Mouse (Mus musculus) liver, postnatal 0 days (tissue): ENCODE data around the gene Pepd. TPM values are rescaled to one million over a fixed set of nuclear protein-coding genes. Genes with fewer than 3 reads are reported as not detected.

Source experiments
- ATAC-seq: fragments of 200-750 bp; cut with Nextera tagmentation; 2 replicates; pipeline ENCODE4 v1.8.0; 2017; ENCODE audit warnings: mild to moderate bottlenecking, moderate library complexity
- DNase-seq: peaks from one replicate; pipeline ENCODE4 v3.0.0-alpha.2; 2016
- H3K27ac ChIP-seq: fragments of 300-500 bp; sonication (generic); 2 replicates; pipeline ENCODE4 v1.5.1; 2014; ENCODE audit warnings: antibody characterized with exemption, moderate library complexity, mild to moderate bottlenecking, low read depth
- H3K27me3 ChIP-seq: fragments of 300-500 bp; sonication (generic); 2 replicates; pipeline ENCODE4 v1.6.1; 2014; ENCODE audit warnings: low read length, control low read depth, mixed read lengths; ENCODE audit not compliant: insufficient read depth
- H3K36me3 ChIP-seq: fragments of 300-500 bp; sonication (generic); replicated peaks from 2 replicates; pipeline ENCODE4 v1.6.1; 2014; ENCODE audit warnings: mild to moderate bottlenecking, control low read depth, low read length, moderate library complexity, mixed read lengths; ENCODE audit not compliant: insufficient read depth
- H3K4me1 ChIP-seq: fragments of 300-500 bp; sonication (generic); 2 replicates; pipeline ENCODE4 v1.6.1; 2014; ENCODE audit warnings: antibody characterized with exemption, mild to moderate bottlenecking, control low read depth; ENCODE audit not compliant: insufficient read depth
- H3K4me2 ChIP-seq: fragments of 300-500 bp; sonication (generic); 2 replicates; pipeline ENCODE4 v1.6.1; 2014; ENCODE audit warnings: low read depth, mild to moderate bottlenecking, low read length, moderate library complexity, mixed read lengths
- H3K4me3 ChIP-seq: fragments of 300-500 bp; sonication (generic); 2 replicates; pipeline ENCODE4 v1.5.1; 2014; ENCODE audit warnings: low read depth, low read length
- H3K9ac ChIP-seq: fragments of 300-500 bp; sonication (generic); replicated peaks from 2 replicates; pipeline ENCODE4 v1.6.1; 2014; ENCODE audit warnings: mild to moderate bottlenecking, moderate library complexity
- H3K9me3 ChIP-seq: fragments of 300-500 bp; sonication (generic); 2 replicates; pipeline ENCODE4 v1.6.1; 2016; ENCODE audit warnings: mild to moderate bottlenecking, control low read depth, low read length, mixed read lengths
- CTCF ChIP-seq: sonication (generic); IDR thresholded peaks from 2 replicates; pipeline ENCODE4 v1.5.1; 2016; ENCODE audit warnings: antibody characterized with exemption, low read depth
- EP300 ChIP-seq: IDR thresholded peaks from 2 replicates; pipeline ENCODE4 v1.6.1; 2016; ENCODE audit warnings: antibody characterized with exemption, low read depth, mild to moderate bottlenecking
- WGBS: fragments of 180-500 bp; shearing (Covaris S2); extraction: QIAGEN DNeasy Blood & Tissue Kit; methylation state at CpG from one replicate; pipeline ENCODE4 v1.1.7; 2014; ENCODE audit not compliant: insufficient replicate concordance; 5-methylcytosine and 5-hydroxymethylcytosine counted together
- polyA plus RNA-seq: library from polyadenylated mRNA; unstranded; fragments of >200 nt; fragmentation: Nextera tagmentation; extraction: Ambion mirVana; gene quantifications from 2 replicates; pipeline ENCODE4 v1.2.1, GENCODE M21; 2015

Gene Pepd
- polyA plus RNA-seq, 1 experiment from 2014 or later, result 30.2 TPM

DNA sequence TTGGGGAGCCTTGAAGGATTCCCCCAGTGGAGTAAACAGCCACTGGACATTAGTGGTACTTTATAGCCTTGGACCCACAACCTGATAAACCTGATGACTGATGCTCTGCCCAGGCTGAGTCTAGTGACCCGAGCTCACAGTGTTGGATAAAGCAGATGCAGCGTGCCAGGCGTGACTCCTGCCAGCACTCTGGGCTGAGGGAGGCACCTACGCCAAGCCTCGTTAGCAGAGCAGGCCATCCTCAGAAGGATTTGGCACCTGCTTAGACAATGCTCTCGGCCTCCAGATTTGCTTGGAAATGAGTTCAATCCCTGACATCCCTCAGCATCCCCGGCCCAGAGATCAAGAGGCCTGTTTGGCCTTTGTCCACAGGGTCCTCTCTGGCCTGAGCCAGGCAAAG lies 94.5 kb downstream of the Pepd start:
- Histone ChIP-seq H3K4me2 (no peak overlapping the region), H3K9ac (no peak overlapping the region), H3K27me3 (no peaks in the 10 kb centered on the region), H3K4me1 (no peaks in the 10 kb centered on the region), H3K36me3 (no peaks in the 10 kb centered on the region), H3K9me3 (no peaks in the 10 kb centered on the region), H3K27ac (no peak overlapping the region), H3K4me3 (no peak overlapping the region)
- DNase-seq (no peak), ATAC-seq (no peak)
- no peak for TF ChIP-seq EP300
- WGBS, result 90% methylated on average over 7 of the region's 7 CpGs

DNA sequence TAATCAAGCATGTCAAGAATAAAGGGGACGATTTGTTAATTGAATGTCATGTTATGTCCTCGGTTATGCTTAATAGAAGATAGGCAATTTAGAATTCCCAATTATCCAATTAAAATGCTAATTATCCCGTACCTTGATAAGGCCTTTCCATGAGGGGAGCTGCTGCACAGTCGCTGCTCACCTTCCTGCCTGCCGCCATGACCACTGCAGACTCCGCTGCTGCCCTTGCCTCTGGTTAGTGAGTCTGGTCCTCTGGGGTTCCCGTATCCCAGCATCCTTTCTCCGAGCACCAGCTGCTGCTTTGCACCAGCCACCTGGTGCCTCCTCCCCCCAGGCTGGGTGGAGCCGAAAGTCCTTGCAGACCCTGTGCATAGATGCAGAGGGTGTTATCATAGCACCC lies 101.0 kb downstream of the Pepd start:
- no peaks in the 10 kb centered on the region for H3K27me3 ChIP-seq
- no peak overlapping the region for H3K4me3 ChIP-seq
- H3K27ac ChIP-seq, result no peak overlapping the region
- no peaks in the 10 kb centered on the region for H3K36me3 ChIP-seq
- TF ChIP-seq EP300, result no peak
- TF ChIP-seq CTCF, result no peak
- no peak overlapping the region for H3K9ac ChIP-seq
- no peak for ATAC-seq
- H3K9me3 ChIP-seq, result no peaks in the 10 kb centered on the region
- H3K4me2 ChIP-seq, result no peak overlapping the region
- no peaks in the 10 kb centered on the region for H3K4me1 ChIP-seq
- WGBS, result 82% methylated on average over 9 of the region's 9 CpGs
- no peak for DNase-seq

DNA sequence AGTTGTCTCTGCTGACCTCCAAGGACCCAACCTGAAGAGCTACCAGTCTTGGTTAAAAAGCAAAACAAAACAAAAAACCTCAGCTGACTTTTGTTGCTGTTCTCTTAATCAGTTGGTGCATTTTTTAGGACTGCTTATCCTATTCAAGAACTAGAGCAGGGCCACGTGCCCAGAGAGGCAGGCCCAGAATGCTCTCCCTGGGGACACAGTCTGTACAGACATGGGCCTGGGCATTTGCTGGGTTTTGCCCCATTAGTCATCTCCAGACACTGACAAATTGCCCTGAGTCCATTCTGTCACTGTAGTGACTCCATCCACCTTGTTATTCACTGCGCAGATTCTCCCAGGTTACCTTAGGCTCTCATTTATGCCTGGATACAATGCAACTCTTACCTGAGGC lies 103.1 kb downstream of the Pepd start:
- Histone ChIP-seq H3K27me3 (no peaks in the 10 kb centered on the region), H3K4me3 (no peak overlapping the region), H3K36me3 (no peaks in the 10 kb centered on the region; the same call in 1 of the 2 replicates), H3K4me2 (no peak overlapping the region), H3K4me1 (no peaks in the 10 kb centered on the region), H3K9ac (no peak overlapping the region), H3K9me3 (no peaks in the 10 kb centered on the region), H3K27ac (no peak overlapping the region)
- TF ChIP-seq CTCF (no peak), EP300 (no peak)
- no peak for DNase-seq
- WGBS, result 85% methylated on average over 2 of the region's 2 CpGs
- no peak for ATAC-seq

DNA sequence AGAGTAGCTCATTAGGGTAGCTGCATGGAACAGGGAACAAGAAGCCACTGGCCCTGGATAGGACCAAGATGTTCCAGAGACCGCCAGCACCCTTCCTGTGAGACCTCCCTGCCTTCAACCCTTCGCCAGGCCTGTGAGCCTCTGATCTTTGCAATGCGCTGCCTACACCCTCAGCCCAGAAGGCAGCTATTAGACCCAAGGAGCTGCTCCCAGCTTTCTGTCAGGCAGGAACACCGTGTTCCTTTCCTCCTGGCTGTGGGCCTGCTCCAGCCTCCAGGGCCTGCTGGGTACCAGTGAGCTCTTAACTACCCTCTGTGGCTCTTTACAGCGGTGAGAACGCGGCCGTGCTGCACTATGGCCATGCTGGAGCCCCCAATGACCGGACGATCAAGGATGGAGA lies 109.2 kb downstream of the Pepd start:
- TF ChIP-seq CTCF (no peak), EP300 (no peak)
- H3K4me3 ChIP-seq, result no peak overlapping the region

DNA sequence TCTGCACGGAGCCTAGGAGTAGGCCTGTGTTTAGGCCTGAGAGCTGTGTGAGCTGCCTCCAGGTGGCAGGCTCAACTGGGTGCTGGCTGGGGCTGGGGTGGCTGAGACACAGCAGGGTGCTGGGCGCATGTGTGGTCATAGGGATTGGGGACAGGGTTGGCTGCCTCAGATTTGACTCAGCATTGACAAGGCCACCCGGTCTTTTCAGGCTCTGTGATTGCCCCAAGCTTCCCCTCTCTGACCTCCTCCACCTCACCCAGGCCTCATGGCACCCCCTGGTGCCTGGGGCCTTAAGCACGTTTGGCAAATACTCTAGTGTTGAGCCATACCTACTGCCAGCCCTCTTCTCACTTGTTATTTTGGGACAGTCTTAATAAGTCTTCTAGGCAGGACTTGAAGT lies 111.1 kb downstream of the Pepd start:
- TF ChIP-seq EP300 (no peak), CTCF (no peak; the same call in 1 of the 2 replicates)
- 67% methylated on average over 4 of the region's 4 CpGs for WGBS
- no peak overlapping the region for H3K4me3 ChIP-seq
- H3K36me3 ChIP-seq, result peaks cover 2% of the 10 kb centered on the region
- H3K4me2 ChIP-seq, result no peak overlapping the region
- H3K9ac ChIP-seq, result no peak overlapping the region
- no peak for DNase-seq
- no peak overlapping the region for H3K27ac ChIP-seq
- peaks cover 4% of the 10 kb centered on the region for H3K4me1 ChIP-seq
- ATAC-seq, result no peak
- H3K27me3 ChIP-seq, result no peaks in the 10 kb centered on the region
- H3K9me3 ChIP-seq, result no peaks in the 10 kb centered on the region

More for the DNA sequence above, 109.2 kb downstream of the Pepd start:
- Histone ChIP-seq H3K4me1 (no peaks in the 10 kb centered on the region; the same call in 1 of the 2 replicates), H3K27me3 (no peaks in the 10 kb centered on the region), H3K27ac (no peak overlapping the region), H3K9me3 (no peaks in the 10 kb centered on the region), H3K4me2 (no peak overlapping the region), H3K9ac (no peak overlapping the region), H3K36me3 (peaks cover 2% of the 10 kb centered on the region)
- 90% methylated on average over 10 of the region's 10 CpGs for WGBS
- DNase-seq (no peak), ATAC-seq (no peak)

DNA sequence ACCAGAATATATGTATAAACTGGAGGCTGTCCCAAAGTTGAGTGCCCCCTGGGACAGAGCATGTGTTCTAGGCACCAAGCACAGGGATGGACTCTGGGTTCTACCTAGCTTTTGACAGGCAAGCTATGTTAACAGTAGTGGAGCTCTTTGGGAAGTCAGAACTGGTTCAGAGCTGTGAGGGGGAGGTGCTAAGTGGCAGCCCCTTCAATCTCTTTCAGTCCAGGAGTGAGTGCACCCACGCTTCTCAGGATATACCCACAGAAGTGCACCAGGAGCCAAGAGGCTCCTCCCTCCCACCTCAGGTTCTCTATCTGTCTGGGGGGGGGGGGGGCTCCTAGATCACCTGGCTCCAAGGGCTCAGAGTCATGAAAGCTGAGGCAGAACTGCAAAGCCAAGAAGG lies 112.2 kb downstream of the Pepd start:
- H3K4me2 ChIP-seq, result no peak overlapping the region
- H3K9ac ChIP-seq, result no peak overlapping the region
- WGBS, result 76% methylated on average over 1 of the region's 1 CpGs
- peaks cover 10% of the 10 kb centered on the region for H3K4me1 ChIP-seq
- no peak for DNase-seq
- no peak for ATAC-seq
- H3K4me3 ChIP-seq, result no peak overlapping the region
- peaks cover 2% of the 10 kb centered on the region for H3K36me3 ChIP-seq
- H3K9me3 ChIP-seq, result no peaks in the 10 kb centered on the region
- TF ChIP-seq EP300 (no peak), CTCF (no peak)
- no peaks in the 10 kb centered on the region for H3K27me3 ChIP-seq
- no peak overlapping the region for H3K27ac ChIP-seq

DNA sequence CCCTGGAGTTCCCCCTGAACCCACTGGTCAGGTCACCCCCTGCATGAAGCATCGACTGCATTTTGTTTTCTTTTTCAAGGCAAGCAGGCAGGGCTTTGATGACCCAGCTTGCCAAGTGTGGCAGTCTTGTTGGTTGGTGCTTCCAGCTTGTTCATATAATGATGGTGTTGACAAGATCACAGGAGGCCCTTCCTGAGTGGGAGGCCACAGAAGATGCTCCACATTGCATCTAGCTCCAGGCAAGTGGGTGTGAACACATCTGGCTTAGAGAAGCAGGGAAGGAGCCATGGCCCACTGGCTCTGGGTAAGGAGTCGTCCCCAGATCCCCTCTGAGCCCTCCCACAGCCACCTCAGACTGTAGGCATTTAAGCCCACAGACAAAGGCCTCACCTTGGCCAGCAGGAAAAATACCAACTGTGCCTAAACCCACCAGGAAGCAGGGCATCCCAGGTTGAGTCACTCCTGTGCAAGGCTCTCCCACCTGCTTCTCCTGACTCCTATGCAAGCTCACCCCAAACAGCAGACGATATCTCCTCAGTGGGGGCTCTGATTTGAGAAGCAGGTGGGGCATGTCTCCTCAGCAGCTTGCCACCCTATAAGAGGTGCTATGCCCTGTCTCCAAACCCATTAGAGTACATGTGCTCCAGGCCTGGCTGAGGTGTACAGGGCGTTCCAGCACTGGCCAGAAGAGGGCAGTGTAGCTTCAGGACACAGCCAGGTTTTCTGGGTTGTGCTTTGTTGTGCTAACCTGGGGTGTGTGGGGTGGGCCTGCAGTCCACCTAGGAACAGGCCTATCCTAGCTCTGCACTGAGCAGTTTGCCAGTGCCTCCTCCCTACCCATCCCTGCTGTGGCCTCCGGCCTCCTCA lies 113.5 kb downstream of the Pepd start:
- ATAC-seq, result peak; percentile 61
- peaks cover 10% of the 10 kb centered on the region for H3K4me1 ChIP-seq
- TF ChIP-seq CTCF (peak; percentile 97), EP300 (no peak)

More for the DNA sequence above, 113.5 kb downstream of the Pepd start:
- DNase-seq, result peak; percentile 85
- Histone ChIP-seq H3K9ac (no peak overlapping the region), H3K9me3 (no peaks in the 10 kb centered on the region), H3K4me2 (no peak overlapping the region), H3K4me3 (no peak overlapping the region), H3K36me3 (no peaks in the 10 kb centered on the region; the same call in 1 of the 2 replicates), H3K27me3 (no peaks in the 10 kb centered on the region), H3K27ac (no peak overlapping the region)
- 37% methylated on average over 5 of the region's 5 CpGs for WGBS
